Mouse (Mus musculus) liver, embryonic 11.5 days (tissue): ENCODE measurements at regions not wholly inside any gene's neighbourhood (a gene's known extent, or its start where the extent isn't known, plus 50 kb on each side); places are given as distances from the start of the nearest gene placed in this dataset.

ENCODE experiments used
- ATAC-seq: fragments of 200-750 bp; cut with Nextera tagmentation; replicated peaks from 2 replicates; pipeline ENCODE4 v1.8.0; 2017; ENCODE audit warnings: moderate number of reproducible peaks, mild to moderate bottlenecking, moderate TSS enrichment, moderate library complexity; ENCODE audit not compliant: low FRiP score
- DNase-seq: peaks from one replicate; pipeline ENCODE4 v3.0.0-alpha.2; 2017; ENCODE audit warnings: low spot score
- H3K27ac ChIP-seq: fragments of 300-500 bp; sonication (generic); 2 replicates; pipeline ENCODE4 v1.5.1; 2014; ENCODE audit warnings: mild to moderate bottlenecking, low read depth, low read length, control low read depth
- H3K27me3 ChIP-seq: fragments of 300-500 bp; sonication (generic); replicated peaks from 2 replicates; pipeline ENCODE4 v1.6.1; 2014; ENCODE audit warnings: low read length, mixed read lengths; ENCODE audit not compliant: control insufficient read depth, insufficient read depth
- H3K36me3 ChIP-seq: fragments of 300-500 bp; sonication (generic); 2 replicates; pipeline ENCODE4 v1.6.1; 2014; ENCODE audit warnings: mild to moderate bottlenecking, low read length, moderate library complexity, mixed read lengths; ENCODE audit not compliant: control insufficient read depth, insufficient read depth
- H3K4me1 ChIP-seq: fragments of 300-500 bp; sonication (generic); replicated peaks from 2 replicates; pipeline ENCODE4 v1.6.1; 2014; ENCODE audit warnings: low read length, mixed read lengths; ENCODE audit not compliant: control insufficient read depth, insufficient read depth
- H3K4me2 ChIP-seq: fragments of 300-500 bp; sonication (generic); 2 replicates; pipeline ENCODE4 v1.6.1; 2014; ENCODE audit warnings: mild to moderate bottlenecking, control low read depth, moderate library complexity
- H3K4me3 ChIP-seq: fragments of 300-500 bp; sonication (generic); 2 replicates; pipeline ENCODE4 v1.5.1; 2014; ENCODE audit warnings: low read depth, low read length, control low read depth
- H3K9ac ChIP-seq: fragments of 300-500 bp; sonication (generic); 2 replicates; pipeline ENCODE4 v1.6.1; 2014; ENCODE audit warnings: low read depth, low read length, control low read depth
- H3K9me3 ChIP-seq: fragments of 300-500 bp; sonication (generic); 2 replicates; pipeline ENCODE4 v1.6.1; 2016; ENCODE audit warnings: low read length, inconsistent platforms, mixed read lengths; ENCODE audit not compliant: control insufficient read depth
- WGBS: fragments of 180-500 bp; shearing (Covaris S2); extraction: QIAGEN DNeasy Blood & Tissue Kit; methylation state at CpG from one replicate; pipeline ENCODE4 v1.1.7; 2014; 5-methylcytosine and 5-hydroxymethylcytosine counted together

DNA sequence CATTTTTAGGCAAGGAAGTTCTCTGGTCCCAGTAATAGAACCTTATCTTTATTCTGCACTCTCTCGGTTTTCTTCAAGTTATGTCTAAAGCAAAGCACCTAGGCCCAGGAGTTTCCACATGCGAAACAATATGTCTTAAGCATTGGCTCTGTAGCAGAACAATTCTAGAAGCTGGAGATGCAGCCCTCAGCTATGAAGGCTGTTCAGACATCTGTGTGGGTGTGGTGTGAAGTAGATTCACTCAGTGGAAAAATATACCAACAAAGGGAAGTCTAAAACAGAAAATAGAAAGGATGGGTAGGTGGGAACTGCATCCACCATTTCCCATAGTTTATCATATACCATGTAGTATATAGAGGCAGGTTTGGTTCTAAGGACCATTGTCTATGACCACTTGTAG is 165.8 kb upstream of the Ptbp2 start:
- 77% methylated on average over 2 of the region's 2 CpGs for WGBS
- no peak overlapping the region for H3K27ac ChIP-seq
- H3K4me2 ChIP-seq: no peak overlapping the region
- ATAC-seq: no peak
- H3K9me3 ChIP-seq: no peaks in the 10 kb centered on the region
- H3K4me3 ChIP-seq: no peak overlapping the region
- DNase-seq: no peak
- no peaks in the 10 kb centered on the region for H3K36me3 ChIP-seq
- no peaks in the 10 kb centered on the region for H3K27me3 ChIP-seq
- H3K9ac ChIP-seq: no peak overlapping the region
- H3K4me1 ChIP-seq: no peaks in the 10 kb centered on the region

GRCm38 (mm10) chr3:119949620-119950019 is 165.4 kb upstream of the Ptbp2 start:
- no peaks in the 10 kb centered on the region for H3K27me3 ChIP-seq
- no peak overlapping the region for H3K27ac ChIP-seq
- DNase-seq (no peak), ATAC-seq (no peak)
- H3K4me1 ChIP-seq: no peaks in the 10 kb centered on the region
- no peak overlapping the region for H3K4me3 ChIP-seq
- H3K36me3 ChIP-seq: no peaks in the 10 kb centered on the region
- peak overlapping the region; percentile 31; the same call in 1 of the 2 replicates for H3K4me2 ChIP-seq
- no peaks in the 10 kb centered on the region for H3K9me3 ChIP-seq
- no peak overlapping the region for H3K9ac ChIP-seq
- WGBS: 40% methylated on average over 7 of the region's 7 CpGs

DNA sequence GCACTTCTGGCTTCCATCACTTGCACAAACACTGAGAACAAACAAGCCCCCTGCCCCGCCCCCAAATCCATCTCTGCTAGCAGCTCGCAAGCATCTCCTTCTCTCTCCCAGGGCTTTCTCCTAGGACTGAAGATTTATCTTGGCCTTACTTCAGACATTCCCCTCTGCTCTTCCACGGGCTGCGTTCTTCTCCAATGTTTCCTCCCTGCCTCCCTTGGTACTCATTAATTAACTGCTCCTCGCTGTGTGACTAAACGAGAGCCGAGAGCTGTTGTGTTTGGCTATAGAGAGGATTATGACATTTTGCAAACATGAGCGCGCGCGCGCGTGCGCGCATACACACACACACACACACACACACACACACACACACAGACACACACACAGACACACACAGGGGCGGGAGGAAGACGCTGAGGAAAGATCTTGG is 164.8 kb upstream of the Ptbp2 start:
- no peak for DNase-seq
- H3K9ac ChIP-seq: no peak overlapping the region
- H3K9me3 ChIP-seq: no peaks in the 10 kb centered on the region

GRCm38 (mm10) chr3:119947126-119947525 is 162.9 kb upstream of the Ptbp2 start:
- Histone ChIP-seq H3K4me3 (no peak overlapping the region), H3K27ac (no peak overlapping the region), H3K4me1 (no peaks in the 10 kb centered on the region), H3K27me3 (no peaks in the 10 kb centered on the region), H3K9ac (no peak overlapping the region), H3K9me3 (no peaks in the 10 kb centered on the region), H3K4me2 (no peak overlapping the region), H3K36me3 (no peaks in the 10 kb centered on the region)
- DNase-seq: no peak
- WGBS: 84% methylated on average over 4 of the region's 4 CpGs
- ATAC-seq: no peak

More for the DNA sequence above, 164.8 kb upstream of the Ptbp2 start:
- no peaks in the 10 kb centered on the region for H3K4me1 ChIP-seq
- no peaks in the 10 kb centered on the region for H3K36me3 ChIP-seq
- peak overlapping the region; percentile 31; the same call in 1 of the 2 replicates for H3K4me2 ChIP-seq
- H3K27ac ChIP-seq: no peak overlapping the region
- 45% methylated on average over 17 of the region's 17 CpGs for WGBS
- no peaks in the 10 kb centered on the region for H3K27me3 ChIP-seq
- no peak overlapping the region for H3K4me3 ChIP-seq
- 0 out of 2 replicates have a peak, but pooled peaks have one; percentile 18 for ATAC-seq

DNA sequence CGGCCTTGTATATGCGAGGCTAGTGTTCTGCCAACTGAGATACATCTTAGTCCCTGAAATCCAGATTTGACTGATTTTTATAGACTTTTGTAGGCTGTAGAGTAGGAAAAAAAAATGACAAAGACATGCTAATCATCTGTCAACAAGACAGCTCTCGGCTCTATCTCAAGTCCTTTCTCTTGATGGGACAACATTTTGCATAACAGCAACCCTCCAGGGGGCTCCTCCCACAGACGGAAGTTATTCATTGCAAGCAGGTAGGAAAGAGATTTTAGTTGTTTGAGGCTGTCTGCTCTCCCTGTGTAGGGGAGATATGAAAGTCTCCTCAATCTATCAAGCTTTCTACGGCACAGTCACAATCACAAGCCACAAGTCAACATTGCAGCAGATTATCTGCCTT is 159.8 kb upstream of the Ptbp2 start:
- no peak overlapping the region for H3K9ac ChIP-seq
- H3K27me3 ChIP-seq: no peaks in the 10 kb centered on the region
- WGBS: 49% methylated on average over 5 of the region's 5 CpGs
- H3K9me3 ChIP-seq: no peaks in the 10 kb centered on the region
- H3K4me3 ChIP-seq: no peak overlapping the region
- ATAC-seq (no peak), DNase-seq (no peak)
- no peaks in the 10 kb centered on the region for H3K36me3 ChIP-seq
- no peaks in the 10 kb centered on the region for H3K4me1 ChIP-seq
- H3K4me2 ChIP-seq: no peak overlapping the region
- no peak overlapping the region for H3K27ac ChIP-seq

GRCm38 (mm10) chr3:119939091-119939490 is 154.8 kb upstream of the Ptbp2 start:
- H3K27me3 ChIP-seq: no peaks in the 10 kb centered on the region
- H3K9me3 ChIP-seq: no peaks in the 10 kb centered on the region
- H3K36me3 ChIP-seq: no peaks in the 10 kb centered on the region
- H3K4me1 ChIP-seq: no peaks in the 10 kb centered on the region
- H3K4me2 ChIP-seq: no peak overlapping the region
- ATAC-seq (no peak), DNase-seq (no peak)
- no peak overlapping the region for H3K4me3 ChIP-seq
- 87% methylated on average over 1 of the region's 1 CpGs for WGBS
- no peak overlapping the region for H3K27ac ChIP-seq
- no peak overlapping the region for H3K9ac ChIP-seq

DNA sequence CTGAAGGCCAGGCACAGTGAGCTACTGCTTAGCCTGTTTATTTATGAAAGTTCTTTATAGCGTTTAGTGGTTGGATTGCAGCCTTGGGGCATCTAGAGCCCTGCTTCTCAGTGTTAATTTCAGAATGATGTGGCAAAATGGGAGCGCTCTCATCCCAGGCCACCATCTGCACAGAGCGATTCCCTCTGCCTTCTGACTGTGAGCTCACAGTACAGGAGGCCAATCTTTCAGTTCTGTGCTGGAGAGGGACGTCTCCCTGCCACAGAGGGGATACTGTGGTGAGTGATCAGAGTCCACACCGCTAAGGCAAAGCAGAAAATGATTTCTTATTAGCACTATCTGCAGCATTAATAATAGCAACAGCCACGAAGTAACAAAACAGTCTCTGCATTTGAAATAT is 154.2 kb upstream of the Ptbp2 start:
- Histone ChIP-seq H3K36me3 (no peaks in the 10 kb centered on the region), H3K27ac (no peak overlapping the region), H3K4me2 (no peak overlapping the region), H3K4me3 (no peak overlapping the region), H3K4me1 (no peaks in the 10 kb centered on the region), H3K9me3 (no peaks in the 10 kb centered on the region), H3K27me3 (no peaks in the 10 kb centered on the region), H3K9ac (no peak overlapping the region)
- DNase-seq (no peak), ATAC-seq (no peak)
- 63% methylated on average over 6 of the region's 6 CpGs for WGBS

DNA sequence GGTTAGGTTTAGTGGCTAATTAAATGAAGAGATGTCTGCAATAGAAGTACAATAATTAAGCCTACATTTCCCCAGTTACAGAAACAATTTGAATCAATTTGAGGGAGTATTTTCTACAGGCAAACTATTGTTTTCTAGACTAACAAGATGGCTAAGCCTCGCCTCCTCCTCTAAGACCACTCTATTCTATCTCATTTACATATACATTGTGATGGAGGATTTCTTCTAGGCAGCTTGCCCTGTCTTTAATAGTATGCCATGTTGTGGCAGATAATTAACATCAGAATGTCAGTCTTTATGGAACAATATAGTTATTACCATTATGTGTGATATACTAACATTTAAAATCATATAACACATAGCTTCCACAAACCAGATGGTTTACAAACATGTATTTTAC is 152.3 kb upstream of the Ptbp2 start:
- no peaks in the 10 kb centered on the region for H3K9me3 ChIP-seq
- no peaks in the 10 kb centered on the region for H3K36me3 ChIP-seq
- H3K4me2 ChIP-seq: no peak overlapping the region
- ATAC-seq (no peak), DNase-seq (no peak)
- no peaks in the 10 kb centered on the region for H3K4me1 ChIP-seq
- no peaks in the 10 kb centered on the region for H3K27me3 ChIP-seq
- no peak overlapping the region for H3K9ac ChIP-seq
- H3K4me3 ChIP-seq: no peak overlapping the region
- 76% methylated on average over 1 of the region's 1 CpGs for WGBS
- H3K27ac ChIP-seq: no peak overlapping the region

- no peak for DNase-seq
- 56% methylated on average over 5 of the region's 5 CpGs for WGBS
Observed at GRCm38 (mm10) chr3:119933049-119933511, 148.8 kb upstream of the Ptbp2 start.

More at GRCm38 (mm10) chr3:119933049-119933511, 148.8 kb upstream of the Ptbp2 start:
- Histone ChIP-seq H3K9ac (no peak overlapping the region), H3K27me3 (no peaks in the 10 kb centered on the region), H3K4me1 (no peaks in the 10 kb centered on the region), H3K9me3 (no peaks in the 10 kb centered on the region), H3K4me3 (no peak overlapping the region), H3K27ac (no peak overlapping the region), H3K4me2 (no peak overlapping the region), H3K36me3 (no peaks in the 10 kb centered on the region)
- no peak for ATAC-seq
